Mouse (Mus musculus) left cerebral cortex, adult 2 months (tissue): ENCODE measurements around the gene Gk5. TPM values are rescaled to one million over a fixed set of nuclear protein-coding genes. Genes with fewer than 3 reads are reported as not detected.
"Not testable (repeated sequence)": the region's sequence is repeated elsewhere in the genome, so short reads cannot be mapped to it uniquely, and the experiment has no call there.

Experiments used
- DNase-seq, 2 experiments: peaks; one replicate each; pipeline ENCODE4 v3.0.0; 2021 to 2022; ENCODE audit warnings: low spot score in 2 of 2, mixed read lengths in 1 of 2; ENCODE audit errors: extremely low spot score in 1 of 2
- H3K27ac ChIP-seq: fragments of 200-600 bp; 2 replicates; pipeline ENCODE4 v1.8.1; 2022
- H3K4me3 ChIP-seq: fragments of 200-600 bp; 2 replicates; pipeline ENCODE4 v1.8.1; 2022
- CTCF ChIP-seq: fragments of 200-600 bp; IDR thresholded peaks from 2 replicates; pipeline ENCODE4 v1.8.1; 2022; ENCODE audit warnings: antibody characterized with exemption, mild to moderate bottlenecking, moderate library complexity
- intact Hi-C: fragments of 180-260 bp; cut with DNase I; formaldehyde crosslinking; loops from one replicate; pipeline ENCODE4 v1.15.1; 2025
- total RNA-seq, 2 experiments: library from RNA; stranded (reverse); gene quantifications; 2 replicates each; pipeline ENCODE4 v1.2.3; 2021

The Gk5 gene
- total RNA-seq, 2 experiments from 2014 or later = 5.3 to 5.5 TPM

DNA sequence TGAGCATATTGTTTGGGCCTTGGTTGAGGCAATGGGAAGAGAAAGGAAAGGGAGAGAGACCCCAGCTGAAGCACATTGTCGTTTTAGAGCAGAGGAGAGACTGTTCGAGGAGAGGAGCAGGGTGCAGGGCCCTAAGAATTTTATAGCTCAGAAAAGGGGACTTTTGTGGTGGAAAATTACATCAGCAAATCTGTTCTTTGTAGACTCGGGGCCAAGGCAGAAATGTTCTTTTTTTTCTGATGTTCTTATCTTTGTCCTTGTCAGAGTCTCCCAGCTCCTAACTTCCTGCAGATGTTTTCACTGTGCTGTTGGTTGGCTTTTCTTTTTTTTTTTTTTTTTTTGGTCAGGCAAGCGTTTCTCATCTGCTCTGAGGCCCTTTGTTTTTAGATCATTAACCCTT lies 39.3 kb downstream of the Gk5 start:
- intact Hi-C loops = no loop called here
- H3K27ac ChIP-seq = no peak overlapping the region
- no peak for TF ChIP-seq CTCF
- H3K4me3 ChIP-seq = no peak overlapping the region
- DNase-seq = no peak

DNA sequence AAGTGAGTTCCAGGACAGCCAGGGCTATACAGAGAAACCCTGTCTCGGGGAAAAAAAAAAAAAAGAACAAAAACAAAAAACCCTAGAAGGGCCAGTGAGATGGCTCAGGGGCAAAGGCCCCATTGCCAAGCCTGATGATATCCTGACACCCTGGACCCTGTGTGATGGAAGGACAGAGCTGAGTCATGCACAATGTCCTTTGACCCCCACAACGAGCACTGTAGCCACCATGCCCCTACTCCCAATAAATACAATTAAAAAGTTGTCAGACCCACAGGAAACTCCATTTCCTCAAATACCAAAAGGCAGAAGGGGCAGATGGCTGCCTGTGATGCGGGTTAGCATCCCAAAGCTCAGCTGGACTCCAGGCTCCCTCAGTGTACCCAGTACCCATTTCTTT lies 39.9 kb downstream of the Gk5 start:
- DNase-seq = no peak
- intact Hi-C loops = no loop called here
- TF ChIP-seq CTCF = no peak
- no peak overlapping the region for H3K4me3 ChIP-seq
- no peak overlapping the region for H3K27ac ChIP-seq

DNA sequence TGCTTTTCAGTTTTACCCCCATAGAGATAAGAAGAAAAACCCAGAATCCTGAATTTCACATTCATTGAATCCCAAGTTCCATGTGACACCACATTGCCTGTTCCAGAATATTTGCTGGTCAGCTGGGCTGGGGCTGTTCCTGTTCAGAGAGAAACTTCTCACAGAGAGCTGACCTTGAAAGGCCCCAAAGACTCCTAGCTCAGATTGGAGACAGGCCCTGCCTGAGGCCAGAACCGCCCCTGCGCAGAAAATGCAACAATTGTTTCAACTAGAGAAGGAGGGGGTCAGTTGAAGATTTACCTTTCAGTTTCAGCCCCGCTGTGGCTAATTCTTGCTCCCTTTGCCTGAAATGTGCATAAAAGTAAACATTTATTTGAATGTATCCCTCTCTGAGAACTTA lies 41.6 kb downstream of the Gk5 start:
- no peak for DNase-seq
- TF ChIP-seq CTCF = no peak
- intact Hi-C loops = no loop called here

DNA sequence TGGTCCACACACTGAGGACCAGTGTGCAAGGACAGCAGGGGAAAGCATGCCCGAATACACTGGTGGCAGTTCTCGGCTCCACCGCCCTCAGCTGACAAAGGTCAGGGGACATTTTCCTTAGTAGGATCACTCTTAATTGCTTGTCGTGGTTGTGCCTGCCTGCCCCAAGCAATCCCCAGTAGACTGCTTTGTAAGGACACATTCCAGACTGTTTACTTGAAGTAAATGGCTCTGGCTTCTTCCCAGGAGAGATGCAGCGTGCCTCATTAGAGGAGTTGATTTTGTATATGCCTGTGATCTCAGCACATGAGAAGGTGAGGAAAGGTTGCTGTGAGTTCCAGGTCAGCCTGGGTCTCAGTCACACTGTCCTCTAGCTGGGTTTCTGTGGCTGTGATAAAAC lies 43.3 kb downstream of the Gk5 start:
- TF ChIP-seq CTCF = no peak
- no peak overlapping the region for H3K27ac ChIP-seq
- intact Hi-C loops = no loop called here
- no peak overlapping the region for H3K4me3 ChIP-seq
- no peak for DNase-seq

More for the DNA sequence above, 41.6 kb downstream of the Gk5 start:
- no peak overlapping the region for H3K27ac ChIP-seq
- H3K4me3 ChIP-seq = no peak overlapping the region

DNA sequence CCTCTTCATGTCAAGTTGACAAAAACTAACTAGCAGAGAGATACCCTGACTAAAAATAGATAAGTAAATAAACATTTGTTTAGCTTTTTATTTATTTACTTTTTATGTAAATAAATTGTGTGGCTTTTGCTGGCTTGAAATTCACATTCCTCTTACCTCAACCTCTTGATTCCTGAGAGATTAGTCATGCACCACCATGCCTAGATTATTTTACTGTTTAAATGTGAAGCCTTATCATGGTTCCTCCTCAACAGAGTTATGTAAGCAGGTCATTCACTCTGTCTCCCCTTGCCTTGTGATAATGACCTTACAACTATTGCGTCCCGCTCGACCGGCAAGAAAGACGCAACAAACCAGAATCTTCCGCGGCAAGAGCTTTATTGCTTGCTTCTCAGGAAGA lies 44.3 kb downstream of the Gk5 start:
- no peak for TF ChIP-seq CTCF
- DNase-seq = no peak
- H3K27ac ChIP-seq = no peak overlapping the region
- intact Hi-C loops = no loop called here
- H3K4me3 ChIP-seq = no peak overlapping the region

DNA sequence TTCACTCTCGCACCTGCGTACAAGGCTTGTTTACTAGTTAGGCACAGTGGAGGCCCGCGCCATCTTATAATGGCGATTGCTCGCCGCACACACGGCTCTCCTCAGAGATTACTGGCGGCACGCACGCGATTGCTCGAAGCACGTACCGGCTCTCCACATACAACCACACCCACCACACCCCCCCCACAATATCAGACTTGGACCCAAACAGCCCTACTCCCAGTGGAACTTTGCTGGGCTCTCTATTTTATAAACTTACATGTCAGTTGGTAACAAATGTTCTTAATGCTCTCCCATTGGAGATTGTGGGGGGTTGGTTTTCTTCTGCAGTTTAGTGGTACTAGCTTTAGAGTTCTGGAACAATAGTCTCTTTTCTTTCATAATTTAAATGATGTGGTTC lies 44.8 kb downstream of the Gk5 start:
- H3K27ac ChIP-seq = not testable (repeated sequence)

DNA sequence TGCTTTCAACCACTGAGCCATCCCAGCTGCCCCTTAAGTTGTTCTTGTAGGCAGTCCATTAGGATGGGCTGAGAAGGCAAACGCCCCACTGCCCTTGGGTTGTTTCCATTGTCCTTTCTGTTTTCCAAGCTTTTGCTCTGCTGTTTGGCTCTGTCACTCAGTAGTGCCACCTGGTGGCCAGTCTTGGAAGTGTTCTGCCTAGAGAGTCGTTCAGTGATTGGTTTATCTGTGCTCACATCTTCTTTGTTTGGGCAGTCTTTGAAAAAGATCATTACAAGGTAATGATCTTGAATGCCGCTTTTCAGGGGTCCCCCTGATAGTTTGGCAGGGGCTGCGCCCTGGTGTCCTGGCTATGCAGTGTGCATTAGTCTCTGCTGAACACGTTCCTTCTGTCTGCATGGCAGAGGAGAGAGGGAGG lies 48.0 kb downstream of the Gk5 start:
- DNase-seq = peak; percentile 20 to 42
- peak; percentile 92 for TF ChIP-seq CTCF
- Histone ChIP-seq H3K27ac (no peak overlapping the region), H3K4me3 (no peak overlapping the region)
- intact Hi-C loops = no loop called here

More for the DNA sequence above, 44.8 kb downstream of the Gk5 start:
- intact Hi-C loops, H3K4me3 ChIP-seq, DNase-seq: not testable (repeated sequence)

DNA sequence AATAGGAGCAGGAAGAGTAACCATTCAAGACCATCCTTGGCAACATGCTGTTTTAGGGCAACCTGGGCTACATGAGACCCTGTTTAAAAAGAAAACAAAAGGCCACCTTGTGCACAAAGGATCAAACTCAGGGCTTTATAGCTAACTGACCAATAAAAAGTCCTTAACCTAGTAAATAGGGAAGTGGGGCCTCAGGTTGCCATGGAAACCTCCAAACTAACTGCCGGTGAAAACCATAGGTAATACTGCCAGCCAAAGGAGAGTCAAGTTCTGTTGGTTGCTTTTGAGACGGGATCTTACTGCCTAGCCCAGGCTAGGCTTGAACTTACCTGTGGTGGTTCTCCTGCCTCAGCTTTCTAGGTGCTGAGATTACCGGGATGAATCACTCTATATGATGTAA lies 51.4 kb downstream of the Gk5 start:
- no peak for TF ChIP-seq CTCF
- Histone ChIP-seq H3K4me3 (no peak overlapping the region), H3K27ac (no peak overlapping the region)
- intact Hi-C loops = no loop called here
- DNase-seq = no peak

DNA sequence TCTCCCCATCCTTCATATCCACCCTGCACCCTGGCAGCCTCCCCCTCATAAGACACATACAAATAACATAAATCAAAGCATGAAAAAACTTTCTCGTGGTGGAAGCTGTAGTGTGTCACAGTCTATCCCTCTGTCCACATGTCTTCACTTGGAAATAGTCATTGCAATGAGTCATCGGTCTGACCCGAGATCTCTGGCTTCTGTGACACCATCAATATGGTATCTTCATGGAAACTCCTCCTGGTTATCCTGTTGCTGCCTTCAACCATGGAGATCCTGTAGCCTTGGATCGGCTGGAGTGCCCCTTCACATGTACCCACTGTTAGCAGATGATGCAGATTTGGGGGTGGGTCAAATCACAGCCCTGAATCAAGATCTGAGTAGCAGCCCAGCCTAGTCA lies 65.7 kb downstream of the Gk5 start:
- no peak overlapping the region for H3K27ac ChIP-seq
- DNase-seq = no peak
- intact Hi-C loops = no loop called here
- TF ChIP-seq CTCF = no peak
- no peak overlapping the region for H3K4me3 ChIP-seq

DNA sequence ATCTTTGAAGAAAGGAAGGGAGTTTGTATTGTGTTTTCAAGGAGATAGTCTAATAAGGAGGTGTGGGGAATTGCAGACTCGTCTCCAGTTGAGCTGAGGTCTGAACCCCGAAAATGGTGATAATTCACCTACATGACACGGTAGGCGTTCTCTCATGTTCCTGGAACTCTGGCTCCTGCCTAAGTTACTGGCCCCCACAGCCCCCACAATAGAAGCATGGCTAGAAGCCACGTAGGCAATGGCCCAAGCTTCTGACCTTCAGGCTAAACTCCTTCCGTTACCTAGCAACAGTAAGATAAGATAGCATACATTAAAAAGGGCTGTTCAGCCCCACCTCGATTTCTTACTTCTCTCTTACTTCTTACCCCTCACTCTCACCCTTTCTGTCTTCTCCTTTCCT lies 67.5 kb downstream of the Gk5 start:
- intact Hi-C loops = no loop called here
- H3K4me3 ChIP-seq = no peak overlapping the region
- DNase-seq = no peak
- H3K27ac ChIP-seq = no peak overlapping the region
- no peak for TF ChIP-seq CTCF

DNA sequence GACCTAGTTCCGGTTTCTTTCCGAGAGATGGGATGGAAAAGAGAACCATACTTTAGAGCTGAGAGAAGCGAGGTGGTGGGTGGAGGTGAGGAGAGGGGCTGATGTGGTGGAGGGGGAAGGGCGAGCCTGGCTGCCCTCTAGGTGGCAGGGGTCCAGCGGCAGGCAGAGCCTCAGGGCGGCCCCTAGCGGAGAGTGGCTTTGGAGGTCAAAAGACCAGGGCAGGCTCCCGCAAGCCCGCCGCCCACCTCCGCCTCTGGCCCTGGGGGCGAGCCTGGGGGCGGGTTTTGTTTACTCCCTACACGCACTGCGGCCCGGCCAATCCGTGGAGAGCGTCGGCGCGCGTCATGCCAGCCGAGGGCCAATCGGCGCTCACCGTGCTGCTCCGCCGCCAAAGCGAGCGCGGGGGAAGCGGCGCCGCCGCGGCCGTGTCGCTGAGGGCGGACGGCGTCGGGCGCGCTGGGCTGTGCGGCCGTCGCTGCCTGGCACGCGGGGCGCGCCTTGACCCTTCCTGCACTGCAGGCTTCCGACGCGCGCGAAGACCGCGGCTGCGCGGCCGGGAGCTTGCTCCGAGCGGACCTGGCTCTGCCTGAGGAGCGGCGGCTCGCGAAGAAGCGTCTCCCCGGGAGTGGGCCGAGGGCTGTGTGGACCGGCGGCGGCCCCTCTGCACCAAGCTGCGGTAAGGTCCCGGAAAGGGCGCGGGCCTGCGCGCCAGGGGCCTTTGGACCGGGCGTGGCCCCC lies 76.9 kb downstream of the Gk5 start, which contains the start of gene Tfdp2:
TSS of gene Tfdp2 (plus strand) at position 391 of the 738 bp plus-strand sequence.
- peak; percentile 49 for TF ChIP-seq CTCF
- peak within 1 kb of the TSS; percentile 89 for H3K27ac ChIP-seq
- peak; percentile 86 to 89 for DNase-seq

DNA sequence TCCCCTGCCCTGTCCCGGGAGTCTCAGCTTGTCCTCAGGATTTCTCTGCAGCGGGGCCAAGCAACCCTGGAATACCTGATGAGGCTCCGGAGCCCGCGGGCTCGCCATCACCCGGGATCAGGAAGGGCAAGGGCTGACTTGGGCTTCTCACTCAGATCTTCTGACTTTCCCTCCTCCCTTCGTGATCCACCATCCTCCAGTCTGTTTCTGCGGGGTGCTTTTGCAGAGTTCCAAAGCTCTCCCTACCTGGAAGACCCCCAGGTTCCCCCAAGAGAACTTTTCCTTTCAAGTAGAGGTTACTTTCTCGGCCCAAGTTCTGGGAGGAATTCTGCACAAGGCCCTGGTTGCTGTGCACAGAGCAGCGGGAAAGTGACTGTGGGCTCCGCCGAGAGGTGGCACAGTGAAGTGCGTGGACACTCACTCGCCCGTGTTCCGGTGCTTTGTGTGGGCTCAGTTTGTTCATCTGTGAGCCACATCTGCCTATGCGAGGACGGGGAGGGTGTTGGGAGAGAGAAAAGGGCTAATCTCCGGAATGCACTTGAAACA lies 77.5 kb downstream of the Gk5 start:
- Histone ChIP-seq H3K27ac (peak overlapping the region; percentile 89), H3K4me3 (peak overlapping the region; percentile 90)
- intact Hi-C loops = no loop called here
- TF ChIP-seq CTCF = peak; percentile 39
- peak; percentile 57 to 70 for DNase-seq

More for the DNA sequence above, 76.9 kb downstream of the Gk5 start, which contains the start of gene Tfdp2:
- H3K4me3 ChIP-seq = peak within 1 kb of the TSS; percentile 90
- intact Hi-C loops = no loop called here

DNA sequence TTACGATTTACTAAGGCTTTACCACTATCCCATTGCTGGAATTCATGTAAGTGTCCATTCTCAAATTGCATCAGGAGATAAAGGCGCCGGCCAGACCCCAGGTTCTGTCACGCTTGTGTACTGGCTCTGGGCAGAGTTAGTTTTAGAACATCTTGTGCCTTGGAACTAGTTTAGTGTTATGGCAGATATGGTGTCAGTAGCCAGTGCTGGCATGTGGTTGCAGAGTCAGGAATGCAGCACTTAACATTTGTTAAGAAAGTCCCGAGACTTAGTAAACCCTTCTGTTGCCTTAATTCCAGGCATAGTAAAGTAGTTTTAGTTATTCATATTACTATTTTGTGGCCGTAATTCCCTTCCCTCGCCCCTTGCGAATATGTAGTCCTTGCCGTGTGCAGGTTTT lies 78.6 kb downstream of the Gk5 start:
- H3K27ac ChIP-seq = no peak overlapping the region
- TF ChIP-seq CTCF = no peak
- intact Hi-C loops = no loop called here
- no peak for DNase-seq
- no peak overlapping the region; the same call in 1 of the 2 replicates for H3K4me3 ChIP-seq
